Mouse (Mus musculus) lung, adult 2 months (tissue): ENCODE data around the gene Sh3rf3.

ENCODE experiments used
- CTCF ChIP-seq: fragments of 200-500 bp; IDR thresholded peaks from 2 replicates; pipeline ENCODE4 v1.5.1; 2011; ENCODE audit warnings: mild to moderate bottlenecking, low read length, control low read depth; ENCODE audit not compliant: insufficient read depth
- POLR2A ChIP-seq: fragments of 200-500 bp; IDR thresholded peaks from 2 replicates; pipeline ENCODE4 v1.6.1; 2011; ENCODE audit warnings: low read depth, mild to moderate bottlenecking, control low read depth, low read length, borderline replicate concordance; ENCODE audit errors: extremely low read depth

GRCm38 (mm10) chr10:58944930-58945329, 131.8 kb downstream of the Sh3rf3 start:
- TF ChIP-seq POLR2A = no peak
- no peak for TF ChIP-seq CTCF
